In the genomic region with DNA sequence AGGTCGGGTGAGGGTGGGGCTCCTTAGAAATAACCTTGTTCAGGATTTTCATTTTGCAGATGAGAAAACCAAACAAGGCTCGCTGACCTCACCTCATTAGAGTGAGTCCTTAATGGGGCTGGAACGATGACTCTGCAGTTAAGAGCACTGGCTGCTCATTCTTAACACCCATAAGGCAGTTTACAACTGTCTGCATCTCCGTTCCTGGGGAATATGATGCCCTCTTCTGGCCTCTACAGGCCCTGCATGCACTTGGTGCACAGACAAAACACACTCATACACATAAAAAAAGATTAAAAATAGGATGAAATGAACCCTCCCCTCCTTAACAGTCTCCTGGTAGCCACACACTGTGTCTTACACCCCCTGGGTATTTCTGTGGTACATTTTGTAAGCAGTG, we compare ENCODE assay signal across 19 mouse cellular contexts. TPM values are rescaled to one million over a fixed set of nuclear protein-coding genes. Genes with fewer than 3 reads are reported as not detected.
A peak's percentile ranks its signal among the peaks of the same experiment; 100 is the strongest.
DNase-seq lines count a peak whose midpoint lies in the region; ATAC-seq and TF ChIP-seq lines count a peak whose summit lies in the region.
"Had no signal": no experiment of that assay in that cellular context is flagged by ENCODE, and none has a peak within 500 bp of the region (broad histone marks: within the 10 kb centered on the region; RNA-seq: fewer than 3 reads in every experiment).

No protein-coding gene starts in this region.

- peak; percentile 56 for TF ChIP-seq CTCF in kidney, postnatal 0 days (IDR thresholded peaks at IDR 0.05; ENCODE audit: low read depth)

- no peak overlapping the region for H3K4me3 ChIP-seq in kidney, postnatal 0 days (replicated peaks; ENCODE audit: low read depth, low read length)
- H3K4me3 ChIP-seq in neural tube, embryonic 15.5 days (replicated peaks) = no peak overlapping the region
- no peak overlapping the region for H3K4me3 ChIP-seq in neural tube, embryonic 11.5 days (ENCODE audit: low read depth, low read length)
- H3K4me3 ChIP-seq: embryonic facial prominence, embryonic 12.5 days; forebrain, embryonic 13.5 days; liver, embryonic 15.5 days; midbrain, embryonic 15.5 days had no signal

- H3K27ac ChIP-seq in kidney, postnatal 0 days = no peak overlapping the region
- no peak overlapping the region for H3K27ac ChIP-seq in neural tube, embryonic 15.5 days (replicated peaks)
- no peak overlapping the region for H3K27ac ChIP-seq in neural tube, embryonic 11.5 days (ENCODE audit: low read depth, low read length)
- H3K27ac ChIP-seq: embryonic facial prominence, embryonic 12.5 days; forebrain, embryonic 13.5 days; liver, embryonic 15.5 days; midbrain, embryonic 15.5 days had no signal

- 48% methylated on average over 4 of the region's 4 CpGs for WGBS in kidney, postnatal 0 days
- 49% methylated on average over 4 of the region's 4 CpGs for WGBS in neural tube, embryonic 15.5 days
- 49% methylated on average over 4 of the region's 4 CpGs for WGBS in neural tube, embryonic 11.5 days

- ATAC-seq in kidney, postnatal 0 days (replicated peaks; ENCODE audit: low FRiP score, low read depth) = no peak
- no peak for ATAC-seq in neural tube, embryonic 15.5 days (ENCODE audit: low FRiP score)
- no peak for ATAC-seq in neural tube, embryonic 11.5 days (ENCODE audit: insufficient read depth, low FRiP score, low TSS enrichment)
- ATAC-seq: forebrain, embryonic 13.5 days; midbrain, embryonic 15.5 days had no signal

- no peak overlapping the region for H3K9ac ChIP-seq in kidney, postnatal 0 days (ENCODE audit: low read depth, low read length)
- no peak overlapping the region for H3K9ac ChIP-seq in neural tube, embryonic 15.5 days (replicated peaks)
- no peak overlapping the region for H3K9ac ChIP-seq in neural tube, embryonic 11.5 days (ENCODE audit: low read length)
- H3K9ac ChIP-seq: embryonic facial prominence, embryonic 12.5 days; forebrain, embryonic 13.5 days; liver, embryonic 15.5 days; midbrain, embryonic 15.5 days had no signal

- H3K36me3 ChIP-seq in kidney, postnatal 0 days (ENCODE audit: insufficient read depth, low read length) = no peaks in the 10 kb centered on the region
- no peaks in the 10 kb centered on the region for H3K36me3 ChIP-seq in neural tube, embryonic 15.5 days
- no peaks in the 10 kb centered on the region for H3K36me3 ChIP-seq in neural tube, embryonic 11.5 days (ENCODE audit: control insufficient read depth, insufficient read depth, low read length)
- H3K36me3 ChIP-seq: embryonic facial prominence, embryonic 12.5 days; liver, embryonic 15.5 days; midbrain, embryonic 15.5 days had no signal

- H3K4me1 ChIP-seq in kidney, postnatal 0 days (replicated peaks; ENCODE audit: insufficient read depth, low read length) = no peaks in the 10 kb centered on the region
- H3K4me1 ChIP-seq in neural tube, embryonic 15.5 days = 0 out of 2 replicates have a peak, but pooled peaks cover 4% of the 10 kb centered on the region
- no peaks in the 10 kb centered on the region; the same call in 1 of the 2 replicates for H3K4me1 ChIP-seq in neural tube, embryonic 11.5 days (ENCODE audit: control insufficient read depth, insufficient read depth, low read length)
- H3K4me1 ChIP-seq: embryonic facial prominence, embryonic 12.5 days; midbrain, embryonic 15.5 days had no signal

- DNase-seq in kidney, postnatal 0 days (ENCODE audit: low spot score) = no peak
- no peak for DNase-seq in kidney, postnatal 25 days
- DNase-seq in neural tube, embryonic 10.5 days (ENCODE audit: extremely low spot score, low spot score) = peak; percentile 18
- DNase-seq in MEL-GATA-1-ER (ENCODE audit: extremely low read depth, low read depth) = peak; percentile 61
- peak; percentile 23 for DNase-seq in neural tube, embryonic 11.5 days (ENCODE audit: low spot score)
- no peak for DNase-seq in ovary, postnatal 36 days (ENCODE audit: low spot score)
- DNase-seq in right cerebral cortex, postnatal 10 days (ENCODE audit: low spot score in 2 of 2) = no peak
- DNase-seq: adrenal gland, postnatal 10 days; cerebellum, adult 2 months; gastrocnemius, postnatal 25 days; kidney, adult 18-20 months; layer of hippocampus, postnatal 36 days; thymus, postnatal 36 days had no signal

- H3K9me3 ChIP-seq in kidney, postnatal 0 days (replicated peaks; ENCODE audit: low read length) = no peaks in the 10 kb centered on the region
- no peaks in the 10 kb centered on the region for H3K9me3 ChIP-seq in neural tube, embryonic 15.5 days (replicated peaks)
- no peaks in the 10 kb centered on the region for H3K9me3 ChIP-seq in neural tube, embryonic 11.5 days (ENCODE audit: control insufficient read depth, low read length)
- H3K9me3 ChIP-seq: embryonic facial prominence, embryonic 12.5 days; forebrain, embryonic 13.5 days; liver, embryonic 15.5 days; midbrain, embryonic 15.5 days had no signal

- no peaks in the 10 kb centered on the region for H3K27me3 ChIP-seq in kidney, postnatal 0 days (ENCODE audit: insufficient read depth, low read length)
- H3K27me3 ChIP-seq in neural tube, embryonic 15.5 days (replicated peaks) = no peaks in the 10 kb centered on the region
- no peaks in the 10 kb centered on the region for H3K27me3 ChIP-seq in neural tube, embryonic 11.5 days (ENCODE audit: control insufficient read depth, insufficient read depth, low read length)
- H3K27me3 ChIP-seq: embryonic facial prominence, embryonic 12.5 days; forebrain, embryonic 13.5 days; liver, embryonic 15.5 days; midbrain, embryonic 15.5 days had no signal

- no peak overlapping the region for H3K4me2 ChIP-seq in kidney, postnatal 0 days (ENCODE audit: low read length)
- no peak overlapping the region for H3K4me2 ChIP-seq in neural tube, embryonic 15.5 days
- H3K4me2 ChIP-seq in neural tube, embryonic 11.5 days (ENCODE audit: low read depth) = no peak overlapping the region
- H3K4me2 ChIP-seq: embryonic facial prominence, embryonic 12.5 days; forebrain, embryonic 13.5 days; liver, embryonic 15.5 days; midbrain, embryonic 15.5 days had no signal

RNA-seq across cellular contexts. Expression of a gene that starts 38.5 kb away (rescaled TPM):
- polyA plus RNA-seq in kidney, postnatal 0 days (2015; fragmentation: Nextera tagmentation; extraction: Ambion mirVana) = not detected in 2 replicates
- polyA plus RNA-seq in neural tube, embryonic 15.5 days (2015; fragmentation: Nextera tagmentation; extraction: Ambion mirVana) = not detected in 2 replicates
- polyA plus RNA-seq in neural tube, embryonic 11.5 days (2014; fragmentation: Nextera tagmentation; extraction: Ambion mirVana) = not detected in 2 replicates
- polyA plus RNA-seq: cerebellum, adult 2 months; embryonic facial prominence, embryonic 12.5 days; forebrain, embryonic 13.5 days; liver, embryonic 15.5 days; midbrain, embryonic 15.5 days; spleen, adult 2 months had no signal

RNA-seq across cellular contexts. Expression of a gene that starts 40.7 kb away (rescaled TPM):
- 146 TPM in 2 replicates for polyA plus RNA-seq in kidney, postnatal 0 days (2015; fragmentation: Nextera tagmentation; extraction: Ambion mirVana)
- polyA plus RNA-seq in neural tube, embryonic 15.5 days (2015; fragmentation: Nextera tagmentation; extraction: Ambion mirVana) = 34.6 and 38.3 TPM in 2 replicates
- 8.0 and 8.8 TPM in 2 replicates for polyA plus RNA-seq in neural tube, embryonic 11.5 days (2014; fragmentation: Nextera tagmentation; extraction: Ambion mirVana)

Comparison
In these comparisons a context has a peak if more than half of its experiments do, and no peak if none do; other contexts are left out.
1. DNase-seq: peak in neural tube, embryonic 10.5 days (single experiment), MEL-GATA-1-ER (single experiment) and neural tube, embryonic 11.5 days (single experiment); none in kidney, postnatal 0 days (single experiment), kidney, postnatal 25 days (0 of 2), ovary, postnatal 36 days (single experiment) and right cerebral cortex, postnatal 10 days (0 of 2).